Mouse (Mus musculus) frontal cortex, adult (tissue): ENCODE results near the gene Gm29797.

Source experiments
- ATAC-seq: cut with Nextera tagmentation; 2 replicates; pipeline ENCODE4 v1.9.2; 2017; ENCODE audit warnings: mild to moderate bottlenecking, moderate library complexity, mixed read lengths; ENCODE audit not compliant: low TSS enrichment

Gene Gm29797

GRCm38 (mm10) chr2:181696801-181697420, 40.1 kb downstream of the Gm29797 start:
- no peak for ATAC-seq

GRCm38 (mm10) chr2:181698241-181698640, 41.4 kb downstream of the Gm29797 start, which contains the start of gene Lkaaear1:
Gene Lkaaear1 (minus strand): TSS chr2:181698442.
- ATAC-seq, result no peak

GRCm38 (mm10) chr2:181706668-181707067, 49.8 kb downstream of the Gm29797 start:
- ATAC-seq, result no peak
